Mouse (Mus musculus) mouse embryonic stem cell (cell line): ENCODE data around the gene Rptor.

Experiments
- in situ Hi-C, 2 experiments: fragments of 300-500 bp; cut with MboI; formaldehyde crosslinking; loops; 1 replicate in 1 of 2; 3 replicates in 1 of 2; pipeline ENCODE4 v1.14.3; 2019 to 2020; ENCODE audit warnings: low sequenced_read_pairs in 2 of 2, low pct_unique_long_range_greater_than_20kb in 1 of 2, mixed read lengths in 1 of 2; ENCODE audit not compliant: unreplicated experiment in 1 of 2

Rptor gene

GRCm38 (mm10) chr11:119902891-119903290 is 300.2 kb downstream of the Rptor start:
- in situ Hi-C loops = loop anchor here (10.0 kb wide), 2 partner anchors 388 to 398 kb away; no protein-coding TSS in a partner anchor

- in situ Hi-C loops = loop anchor here (10.0 kb wide), 2 partner anchors 390 to 400 kb away; no protein-coding TSS in a partner anchor
Observed at GRCm38 (mm10) chr11:119904621-119905286, 302.0 kb downstream of the Rptor start.

- in situ Hi-C loops = loop anchor here (10.0 kb wide), 2 partner anchors 391 to 401 kb away; no protein-coding TSS in a partner anchor
Observed at GRCm38 (mm10) chr11:119905794-119906193, 303.1 kb downstream of the Rptor start.

- in situ Hi-C loops = loop anchor here (10.0 kb wide), 2 partner anchors 392 to 402 kb away; no protein-coding TSS in a partner anchor
Observed at GRCm38 (mm10) chr11:119907006-119907650, 304.4 kb downstream of the Rptor start.

GRCm38 (mm10) chr11:119907711-119908110 is 305.0 kb downstream of the Rptor start:
- in situ Hi-C loops = loop anchor here (10.0 kb wide), 2 partner anchors 393 to 403 kb away; no protein-coding TSS in a partner anchor

- in situ Hi-C loops = loop anchor here (10.0 kb wide), 2 partner anchors 395 to 405 kb away; no protein-coding TSS in a partner anchor
Observed at GRCm38 (mm10) chr11:119909436-119909835, 306.7 kb downstream of the Rptor start.

- in situ Hi-C loops = no loop called here
Observed at GRCm38 (mm10) chr11:119912845-119913244, 310.1 kb downstream of the Rptor start.

GRCm38 (mm10) chr11:119913291-119913934 is 310.7 kb downstream of the Rptor start, which contains the start of gene Chmp6:
Gene Chmp6 (plus strand): TSS chr11:119913441.
- in situ Hi-C loops = no loop called here

- in situ Hi-C loops = no loop called here
Observed at GRCm38 (mm10) chr11:119913935-119914314, 311.2 kb downstream of the Rptor start.

- in situ Hi-C loops = no loop called here
Observed at GRCm38 (mm10) chr11:119914381-119914780, 311.7 kb downstream of the Rptor start.

GRCm38 (mm10) chr11:119915666-119916065 is 313.0 kb downstream of the Rptor start:
- in situ Hi-C loops = loop anchor here in 1 of 2 experiments (5.0 kb wide), 1 partner anchor 82 kb away; no protein-coding TSS in a partner anchor

- in situ Hi-C loops = loop anchor here in 1 of 2 experiments (5.0 kb wide), 1 partner anchor 81 kb away; no protein-coding TSS in a partner anchor
Observed at GRCm38 (mm10) chr11:119916102-119916790, 313.5 kb downstream of the Rptor start.

- in situ Hi-C loops = loop anchor here in 1 of 2 experiments (5.0 kb wide), 1 partner anchor 80 kb away; no protein-coding TSS in a partner anchor
Observed at GRCm38 (mm10) chr11:119916834-119917469, 314.2 kb downstream of the Rptor start.

GRCm38 (mm10) chr11:119918521-119918920 is 315.8 kb downstream of the Rptor start:
- in situ Hi-C loops = loop anchor here in 1 of 2 experiments (5.0 kb wide), 1 partner anchor 79 kb away; no protein-coding TSS in a partner anchor

- in situ Hi-C loops = loop anchor here in 1 of 2 experiments (5.0 kb wide), 1 partner anchor 78 kb away; no protein-coding TSS in a partner anchor
Observed at GRCm38 (mm10) chr11:119919432-119919831, 316.7 kb downstream of the Rptor start.

GRCm38 (mm10) chr11:119919897-119920296 is 317.2 kb downstream of the Rptor start:
- in situ Hi-C loops = loop anchor here in 1 of 2 experiments (5.0 kb wide), 1 partner anchor 77 kb away; no protein-coding TSS in a partner anchor

- in situ Hi-C loops = no loop called here
Observed at GRCm38 (mm10) chr11:119920668-119921067, 318.0 kb downstream of the Rptor start.

- in situ Hi-C loops = no loop called here
Observed at GRCm38 (mm10) chr11:119925176-119925575, 322.5 kb downstream of the Rptor start.
